Mouse (Mus musculus): ENCODE data around the gene Efhb. TPM values are rescaled to one million over a fixed set of nuclear protein-coding genes. Genes with fewer than 3 reads are reported as not detected.

Gene Efhb
- polyA plus RNA-seq, 1 experiment = 0.04 TPM

DNA sequence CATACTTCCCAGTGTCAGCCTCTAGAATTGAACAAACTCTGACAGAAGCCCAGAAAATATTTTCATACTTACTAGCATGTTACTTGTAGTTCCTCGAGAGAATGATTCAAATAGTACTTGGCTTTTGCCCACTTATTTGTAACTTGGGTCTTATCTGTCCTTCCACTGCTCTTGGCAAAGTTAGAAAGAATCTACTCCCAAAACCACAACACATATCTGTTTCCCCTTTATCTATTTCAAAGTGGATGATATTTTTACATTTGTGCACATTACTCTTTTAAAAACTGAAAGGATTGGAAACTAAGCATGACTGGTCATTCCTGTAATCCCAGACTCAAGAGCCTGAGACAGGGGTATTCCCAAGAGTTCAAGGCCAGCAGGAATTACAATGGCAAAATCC is 6.4 kb downstream of the Efhb start:
- 40% methylated on average over 1 of the region's 1 CpGs for WGBS
- Histone ChIP-seq H3K36me3 (ENCODE audit: control insufficient read depth, insufficient read depth, low read length) (no peaks in the 10 kb centered on the region), H3K27ac (ENCODE audit: insufficient read depth, low read length) (no peak overlapping the region), H3K4me1 (ENCODE audit: control insufficient read depth, insufficient read depth, insufficient read length) (no peaks in the 10 kb centered on the region), H3K4me3 (ENCODE audit: extremely low read depth, insufficient read depth, insufficient read length) (no peak overlapping the region), H3K27me3 (ENCODE audit: control insufficient read depth, insufficient read depth, low read length) (no peaks in the 10 kb centered on the region)
- TF ChIP-seq CTCF (IDR thresholded peaks at IDR 0.05; ENCODE audit: extremely low read depth, insufficient read depth, insufficient read length, insufficient replicate concordance) (no peak), POLR2A (IDR thresholded peaks at IDR 0.05; ENCODE audit: low read depth, low read length) (no peak)
- no peak for DNase-seq (ENCODE audit: low read depth in 1 of 2, low spot score in 2 of 2)

DNA sequence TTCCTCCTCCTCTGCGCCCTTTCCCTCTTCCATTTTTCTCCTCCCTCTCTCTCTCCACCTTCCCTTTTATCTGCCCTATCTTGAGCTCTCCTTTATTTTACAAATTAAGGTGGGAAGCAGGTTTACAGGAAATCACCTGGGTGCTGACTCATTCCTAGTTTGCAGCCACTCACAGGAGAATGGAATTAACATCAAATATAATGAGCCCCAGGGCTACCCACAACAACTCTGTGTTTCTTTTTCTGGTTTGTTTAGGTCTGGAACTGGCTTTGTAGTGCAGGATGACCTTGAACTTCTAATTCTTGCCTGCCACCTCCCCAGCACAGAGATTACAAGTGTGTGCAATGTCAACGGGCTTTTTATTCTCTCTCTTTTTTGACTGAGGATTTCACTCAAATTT is 7.0 kb downstream of the Efhb start:
- H3K4me3 ChIP-seq (ENCODE audit: extremely low read depth, insufficient read depth, insufficient read length) = no peak overlapping the region
- H3K36me3 ChIP-seq (ENCODE audit: control insufficient read depth, insufficient read depth, low read length) = no peaks in the 10 kb centered on the region
- no peaks in the 10 kb centered on the region for H3K27me3 ChIP-seq (ENCODE audit: control insufficient read depth, insufficient read depth, low read length)
- 89% methylated on average over 2 of the region's 2 CpGs for WGBS
- no peak for TF ChIP-seq POLR2A (IDR thresholded peaks at IDR 0.05; ENCODE audit: low read depth, low read length)
- no peak for TF ChIP-seq CTCF (IDR thresholded peaks at IDR 0.05; ENCODE audit: extremely low read depth, insufficient read depth, insufficient read length, insufficient replicate concordance)
- H3K4me1 ChIP-seq (ENCODE audit: control insufficient read depth, insufficient read depth, insufficient read length) = no peaks in the 10 kb centered on the region
- no peak overlapping the region for H3K27ac ChIP-seq (ENCODE audit: insufficient read depth, low read length)
- DNase-seq (ENCODE audit: low read depth in 1 of 2, low spot score in 2 of 2) = no peak

DNA sequence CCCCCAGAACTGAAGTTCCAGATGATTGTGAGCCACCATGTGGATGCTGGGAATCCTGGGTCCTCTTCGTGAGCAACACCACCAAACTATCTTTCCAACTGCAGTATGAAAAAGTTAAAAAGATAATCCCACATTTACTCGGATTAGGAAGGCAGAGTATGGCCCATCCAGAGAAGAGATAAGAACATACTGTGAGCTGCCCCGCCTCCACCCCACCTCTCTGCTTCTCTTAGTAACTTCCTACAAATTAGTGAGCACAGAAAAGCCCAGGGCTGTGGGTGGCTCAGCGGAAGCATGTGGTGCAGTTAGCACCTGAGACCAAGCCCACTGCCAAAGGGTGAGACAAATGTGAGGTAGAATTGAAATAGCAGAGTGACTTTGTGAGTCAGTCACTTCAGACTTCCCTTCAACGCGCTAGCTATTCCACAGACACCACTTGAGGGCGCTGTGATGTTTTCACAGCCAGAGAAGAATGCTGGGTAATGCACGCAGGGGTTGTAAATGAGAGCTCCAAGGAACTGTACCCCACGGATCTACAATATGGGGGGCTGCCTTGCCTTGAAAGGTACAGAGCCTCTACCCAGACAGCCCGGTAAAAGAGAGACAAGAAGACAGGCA is 60.3 kb downstream of the Efhb start:
- WGBS = 37% methylated on average over 10 of the region's 10 CpGs
- Histone ChIP-seq H3K4me3 (ENCODE audit: extremely low read depth, insufficient read depth, insufficient read length) (no peak overlapping the region), H3K27me3 (ENCODE audit: control insufficient read depth, insufficient read depth, low read length) (no peaks in the 10 kb centered on the region), H3K36me3 (ENCODE audit: control insufficient read depth, insufficient read depth, low read length) (no peaks in the 10 kb centered on the region), H3K27ac (ENCODE audit: insufficient read depth, low read length) (no peak overlapping the region), H3K4me1 (ENCODE audit: control insufficient read depth, insufficient read depth, insufficient read length) (no peaks in the 10 kb centered on the region)
- DNase-seq (ENCODE audit: low read depth in 1 of 2, low spot score in 2 of 2) = no peak
- no peak for TF ChIP-seq CTCF (IDR thresholded peaks at IDR 0.05; ENCODE audit: extremely low read depth, insufficient read depth, insufficient read length, insufficient replicate concordance)
- TF ChIP-seq POLR2A (IDR thresholded peaks at IDR 0.05; ENCODE audit: low read depth, low read length) = no peak

DNA sequence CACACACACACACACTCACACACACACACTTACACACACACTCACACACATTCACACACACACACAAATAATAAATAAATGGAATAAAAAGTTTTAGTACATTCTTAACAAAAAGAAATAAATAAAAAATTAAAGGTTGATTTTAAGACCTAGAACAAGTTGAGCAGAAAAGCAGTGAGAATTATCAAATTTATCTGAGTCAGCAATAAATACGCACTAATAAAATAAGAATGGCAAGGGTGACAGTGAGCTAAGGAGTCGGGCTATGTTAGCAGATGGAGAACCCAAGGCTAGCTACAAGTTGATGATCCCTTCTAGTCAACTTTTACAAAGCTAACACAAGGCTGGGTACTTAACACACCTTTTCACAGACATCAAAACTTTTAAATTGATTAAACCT is 69.9 kb downstream of the Efhb start:
- Histone ChIP-seq H3K27me3 (ENCODE audit: control insufficient read depth, insufficient read depth, low read length) (no peaks in the 10 kb centered on the region), H3K36me3 (ENCODE audit: control insufficient read depth, insufficient read depth, low read length) (no peaks in the 10 kb centered on the region), H3K4me1 (ENCODE audit: control insufficient read depth, insufficient read depth, insufficient read length) (no peaks in the 10 kb centered on the region), H3K4me3 (ENCODE audit: extremely low read depth, insufficient read depth, insufficient read length) (no peak overlapping the region), H3K27ac (ENCODE audit: insufficient read depth, low read length) (no peak overlapping the region)
- no peak for DNase-seq (ENCODE audit: low read depth in 1 of 2, low spot score in 2 of 2)
- WGBS = 78% methylated on average over 2 of the region's 2 CpGs
- no peak for TF ChIP-seq POLR2A (IDR thresholded peaks at IDR 0.05; ENCODE audit: low read depth, low read length)
- TF ChIP-seq CTCF (IDR thresholded peaks at IDR 0.05; ENCODE audit: extremely low read depth, insufficient read depth, insufficient read length, insufficient replicate concordance) = no peak

DNA sequence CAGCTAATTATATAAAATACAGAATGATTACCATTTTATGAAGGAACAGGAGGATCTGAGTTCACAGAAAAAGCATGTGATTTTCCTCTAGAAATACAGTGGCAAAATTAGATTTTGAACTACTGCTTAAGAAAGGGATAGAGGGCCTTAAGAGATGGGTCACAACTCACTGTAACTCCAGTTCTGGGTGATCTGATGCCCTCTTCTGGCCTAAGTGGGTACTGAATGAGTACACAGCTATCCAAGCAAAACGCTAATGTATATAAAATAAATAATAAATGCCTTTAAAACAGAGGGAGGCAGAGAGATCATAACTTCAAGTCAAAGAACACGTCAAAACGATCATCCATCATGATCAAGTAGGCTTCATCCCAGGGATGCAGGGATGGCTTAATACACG is 73.6 kb downstream of the Efhb start:
- 33% methylated on average over 4 of the region's 4 CpGs for WGBS
- TF ChIP-seq POLR2A (IDR thresholded peaks at IDR 0.05; ENCODE audit: low read depth, low read length) (no peak), CTCF (IDR thresholded peaks at IDR 0.05; ENCODE audit: extremely low read depth, insufficient read depth, insufficient read length, insufficient replicate concordance) (no peak)

DNA sequence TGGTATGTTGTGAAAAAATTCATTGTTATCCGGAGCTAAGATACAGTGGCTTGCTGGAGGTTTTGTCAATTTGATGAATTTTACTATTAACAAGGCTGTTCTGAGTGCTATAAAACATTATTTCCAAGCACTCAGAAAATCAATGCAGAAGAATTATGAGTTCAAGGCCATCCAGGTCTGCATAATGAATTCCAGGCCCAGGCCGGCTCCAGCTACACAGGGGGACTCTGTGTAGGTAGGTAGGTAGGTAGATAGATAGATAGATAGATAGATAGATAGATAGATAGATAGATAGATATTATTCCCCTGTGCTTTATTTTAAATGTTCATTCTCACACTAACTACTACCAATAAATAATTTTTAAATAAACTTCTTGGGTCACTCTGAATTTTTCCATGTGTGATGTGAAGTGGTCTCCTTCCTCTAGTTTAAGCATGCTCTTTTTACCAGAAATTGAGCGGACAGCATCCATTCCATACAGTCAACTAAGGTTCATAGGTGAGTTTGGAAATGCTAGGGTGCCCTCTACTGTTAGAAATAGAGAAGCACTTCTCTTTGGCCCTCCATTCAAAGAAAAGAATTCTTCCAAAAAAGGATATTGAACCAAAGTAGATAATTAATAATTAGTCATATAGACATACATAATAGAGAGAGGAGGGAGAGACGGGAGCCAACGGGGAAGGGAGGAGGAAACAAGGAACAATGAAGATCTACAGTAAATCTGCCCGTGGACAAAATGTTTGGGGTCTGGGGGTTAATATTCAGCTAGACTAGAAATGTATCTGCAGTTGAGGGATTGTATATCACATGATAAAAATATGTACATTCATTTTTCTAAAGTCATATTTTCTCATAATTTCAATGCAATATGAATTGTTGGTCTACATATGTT is 75.3 kb downstream of the Efhb start:
- no peak overlapping the region for H3K4me3 ChIP-seq (ENCODE audit: extremely low read depth, insufficient read depth, insufficient read length)
- DNase-seq (ENCODE audit: low read depth in 1 of 2, low spot score in 2 of 2) = no peak
- no peak for TF ChIP-seq POLR2A (IDR thresholded peaks at IDR 0.05; ENCODE audit: low read depth, low read length)
- TF ChIP-seq CTCF (IDR thresholded peaks at IDR 0.05; ENCODE audit: extremely low read depth, insufficient read depth, insufficient read length, insufficient replicate concordance) = no peak
- H3K27ac ChIP-seq (ENCODE audit: insufficient read depth, low read length) = no peak overlapping the region
- H3K27me3 ChIP-seq (ENCODE audit: control insufficient read depth, insufficient read depth, low read length) = no peaks in the 10 kb centered on the region
- no peaks in the 10 kb centered on the region for H3K4me1 ChIP-seq (ENCODE audit: control insufficient read depth, insufficient read depth, insufficient read length)
- no peaks in the 10 kb centered on the region for H3K36me3 ChIP-seq (ENCODE audit: control insufficient read depth, insufficient read depth, low read length)
- 52% methylated on average over 6 of the region's 6 CpGs for WGBS

More for the DNA sequence above, 73.6 kb downstream of the Efhb start:
- Histone ChIP-seq H3K27me3 (ENCODE audit: control insufficient read depth, insufficient read depth, low read length) (no peaks in the 10 kb centered on the region), H3K4me3 (ENCODE audit: extremely low read depth, insufficient read depth, insufficient read length) (no peak overlapping the region), H3K36me3 (ENCODE audit: control insufficient read depth, insufficient read depth, low read length) (no peaks in the 10 kb centered on the region), H3K27ac (ENCODE audit: insufficient read depth, low read length) (no peak overlapping the region), H3K4me1 (ENCODE audit: control insufficient read depth, insufficient read depth, insufficient read length) (no peaks in the 10 kb centered on the region)
- DNase-seq (ENCODE audit: low read depth in 1 of 2, low spot score in 2 of 2) = no peak

DNA sequence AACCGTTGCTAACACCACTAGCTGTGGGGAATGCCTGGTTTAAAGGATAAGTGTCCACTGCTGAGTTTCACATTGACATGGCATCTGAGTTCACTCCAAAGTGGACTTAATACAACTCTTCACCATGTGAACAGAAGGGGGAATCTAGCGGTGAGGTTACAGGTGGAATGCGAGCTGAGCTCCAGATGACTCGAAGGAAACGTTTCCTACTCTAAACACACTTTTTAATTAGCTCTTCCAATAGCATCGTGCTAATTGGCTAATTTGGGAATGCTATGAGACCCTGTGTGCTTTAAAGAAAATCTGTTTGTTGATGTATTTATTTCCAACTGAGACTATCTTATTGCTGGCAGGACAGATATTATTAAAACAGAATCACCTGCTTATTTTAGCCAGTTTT is 76.3 kb downstream of the Efhb start:
- no peak for DNase-seq (ENCODE audit: low read depth in 1 of 2, low spot score in 2 of 2)
- H3K36me3 ChIP-seq (ENCODE audit: control insufficient read depth, insufficient read depth, low read length) = no peaks in the 10 kb centered on the region
- H3K27ac ChIP-seq (ENCODE audit: insufficient read depth, low read length) = no peak overlapping the region
- 79% methylated on average over 6 of the region's 6 CpGs for WGBS
- H3K4me3 ChIP-seq (ENCODE audit: extremely low read depth, insufficient read depth, insufficient read length) = no peak overlapping the region
- no peaks in the 10 kb centered on the region for H3K27me3 ChIP-seq (ENCODE audit: control insufficient read depth, insufficient read depth, low read length)
- H3K4me1 ChIP-seq (ENCODE audit: control insufficient read depth, insufficient read depth, insufficient read length) = no peaks in the 10 kb centered on the region
- TF ChIP-seq CTCF (IDR thresholded peaks at IDR 0.05; ENCODE audit: extremely low read depth, insufficient read depth, insufficient read length, insufficient replicate concordance) (no peak), POLR2A (IDR thresholded peaks at IDR 0.05; ENCODE audit: low read depth, low read length) (no peak)

All from spleen, adult 2 months (tissue).